Mouse (Mus musculus) cortical plate, adult 2 months (tissue): ENCODE measurements around the gene Hif3a. TPM values are rescaled to one million over a fixed set of nuclear protein-coding genes. Genes with fewer than 3 reads are reported as not detected.
A peak's percentile ranks its signal among the peaks of the same experiment; 100 is the strongest.

Source experiments
- H3K27ac ChIP-seq: fragments of 200-500 bp; 2 replicates; pipeline ENCODE4 v1.5.1; 2012; ENCODE audit warnings: low read length, control low read depth, inconsistent platforms; ENCODE audit not compliant: insufficient read depth
- H3K4me1 ChIP-seq: fragments of 200-500 bp; 2 replicates; pipeline ENCODE4 v1.6.1; 2011; ENCODE audit warnings: low read length; ENCODE audit not compliant: control insufficient read depth, insufficient read depth
- H3K4me3 ChIP-seq: fragments of 200-500 bp; 2 replicates; pipeline ENCODE4 v1.5.1; 2011; ENCODE audit warnings: mild to moderate bottlenecking, low read length, control low read depth; ENCODE audit not compliant: insufficient read depth
- CTCF ChIP-seq: fragments of 200-500 bp; IDR thresholded peaks from 2 replicates; pipeline ENCODE4 v1.5.1; 2011; ENCODE audit warnings: mild to moderate bottlenecking, control low read depth, low read length; ENCODE audit not compliant: insufficient read depth; ENCODE audit errors: extremely low read depth
- POLR2A ChIP-seq: fragments of 200-500 bp; IDR thresholded peaks from 2 replicates; pipeline ENCODE4 v1.6.1; 2011; ENCODE audit warnings: mild to moderate bottlenecking, low read length, control low read depth; ENCODE audit not compliant: insufficient read depth; ENCODE audit errors: extremely low read depth
- polyA plus RNA-seq: library from polyadenylated mRNA; depleted of rRNA; stranded (reverse); fragments of >200 nt; gene quantifications from 2 replicates; pipeline ENCODE4 v1.2.3, GENCODE M21; 2012

The Hif3a gene
- polyA plus RNA-seq, 1 experiment, result 3.3 TPM

DNA sequence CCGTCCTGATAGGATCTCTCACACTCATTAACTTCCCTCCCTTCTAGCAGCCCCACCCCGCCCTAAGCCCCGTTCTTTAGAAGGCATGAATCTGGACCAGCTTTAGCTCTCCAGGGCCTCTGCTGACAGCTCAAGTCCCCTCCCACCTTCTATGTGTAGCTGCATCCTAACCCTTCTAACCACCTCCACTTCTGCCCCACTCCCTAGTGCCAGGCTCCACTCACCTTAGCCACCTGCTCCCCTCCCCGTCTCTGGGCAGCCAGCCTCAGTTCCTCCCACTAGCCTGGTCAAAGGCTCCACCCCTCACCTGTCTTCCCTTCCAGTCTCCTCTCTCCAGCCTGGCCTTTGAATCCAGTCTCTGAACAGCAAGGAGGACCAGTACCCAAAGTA is 36.7 kb downstream of the Hif3a start:
- no peak for TF ChIP-seq CTCF
- 0 out of 2 replicates have a peak, but pooled peaks have one; percentile 16 for TF ChIP-seq POLR2A
- Histone ChIP-seq H3K4me3 (peak overlapping the region; percentile 93), H3K27ac (0 out of 2 replicates have a peak overlapping the region, but pooled peaks have one; percentile 39), H3K4me1 (peaks cover 15% of the 10 kb centered on the region)

DNA sequence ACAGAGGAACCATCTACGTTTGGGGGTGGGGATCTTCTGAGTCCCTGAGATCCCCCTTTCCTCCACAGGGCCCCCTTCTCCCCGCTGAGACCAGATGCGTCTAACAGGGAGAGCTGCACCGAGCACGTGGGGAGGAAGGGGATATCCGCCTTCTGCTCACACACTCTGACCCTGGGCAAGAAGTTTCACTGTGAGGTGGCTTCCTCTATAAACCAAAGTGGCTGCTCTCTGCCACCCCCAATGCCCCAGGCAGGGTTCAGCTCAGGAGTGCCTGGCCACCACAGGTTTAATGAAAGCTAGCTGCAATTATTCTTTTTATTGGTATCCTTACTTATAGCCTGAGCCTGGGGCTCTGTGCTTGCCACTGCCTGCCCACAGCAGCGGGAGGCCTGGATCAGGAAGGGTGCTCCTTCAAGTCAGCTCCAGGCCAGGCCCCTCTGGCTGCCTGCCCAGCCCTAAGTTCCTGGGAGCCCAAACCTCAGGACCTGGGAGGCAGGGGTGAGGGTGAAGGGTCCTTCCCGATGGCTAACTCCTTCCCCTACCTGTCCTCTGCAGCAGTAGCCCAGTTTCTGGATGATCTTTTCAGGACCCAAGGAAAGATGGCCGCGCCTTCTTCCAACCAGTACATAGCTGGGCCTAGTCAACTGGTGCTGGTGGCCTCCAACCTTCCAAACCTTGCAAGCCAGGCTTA is 37.3 kb downstream of the Hif3a start:
- Histone ChIP-seq H3K4me3 (peak overlapping the region; percentile 93; the same call in 1 of the 2 replicates), H3K4me1 (peaks cover 14% of the 10 kb centered on the region), H3K27ac (peak overlapping the region; percentile 39; the same call in 1 of the 2 replicates)
- TF ChIP-seq POLR2A (no peak), CTCF (no peak)

DNA sequence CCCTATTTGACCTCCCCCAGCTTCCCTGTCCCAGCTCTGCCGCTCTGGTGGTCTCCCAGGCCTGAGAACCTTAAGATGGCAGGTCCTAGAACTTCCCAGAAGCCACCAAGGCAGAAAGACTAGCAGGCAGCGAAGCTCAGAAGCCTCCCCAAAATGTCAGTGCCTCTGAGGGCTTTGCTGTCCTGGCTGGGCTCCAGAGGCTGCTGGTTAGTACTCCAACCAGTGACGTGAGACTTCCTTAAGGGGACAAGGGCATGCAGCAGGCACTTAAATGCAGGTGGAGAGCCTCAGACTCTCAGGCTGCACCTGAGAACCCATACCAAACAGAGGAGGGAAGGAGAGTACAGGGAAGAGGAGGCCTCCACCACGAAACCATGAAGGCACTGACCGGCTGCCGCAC is 38.1 kb downstream of the Hif3a start:
- 0 out of 2 replicates have a peak overlapping the region, but pooled peaks have one; percentile 9 for H3K27ac ChIP-seq
- peaks cover 14% of the 10 kb centered on the region for H3K4me1 ChIP-seq

DNA sequence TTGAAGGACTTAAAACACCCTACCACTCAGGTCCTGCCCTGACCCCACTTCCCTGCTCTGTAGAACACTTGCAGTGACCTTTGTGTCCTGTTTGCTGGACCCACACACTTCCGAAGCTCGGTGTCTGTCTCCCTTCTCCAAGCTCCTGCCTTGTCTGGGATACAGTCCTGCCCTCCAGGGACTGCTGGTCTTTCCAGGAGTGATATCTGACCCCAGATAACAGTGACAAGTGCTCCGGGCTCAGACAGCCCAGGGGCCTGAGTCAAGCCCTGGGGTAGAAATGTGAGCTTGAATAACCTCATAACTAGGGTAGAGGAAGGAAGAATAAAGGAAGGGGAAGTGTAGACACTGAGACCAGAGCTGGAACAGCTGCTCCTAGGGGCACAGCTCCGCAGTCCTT is 38.5 kb downstream of the Hif3a start:
- Histone ChIP-seq H3K4me3 (no peak overlapping the region), H3K27ac (0 out of 2 replicates have a peak overlapping the region, but pooled peaks have one; percentile 9), H3K4me1 (peaks cover 14% of the 10 kb centered on the region)
- TF ChIP-seq POLR2A, result no peak
- TF ChIP-seq CTCF, result no peak

More for the DNA sequence above, 38.1 kb downstream of the Hif3a start:
- TF ChIP-seq POLR2A, result no peak
- TF ChIP-seq CTCF, result no peak
- H3K4me3 ChIP-seq, result no peak overlapping the region

DNA sequence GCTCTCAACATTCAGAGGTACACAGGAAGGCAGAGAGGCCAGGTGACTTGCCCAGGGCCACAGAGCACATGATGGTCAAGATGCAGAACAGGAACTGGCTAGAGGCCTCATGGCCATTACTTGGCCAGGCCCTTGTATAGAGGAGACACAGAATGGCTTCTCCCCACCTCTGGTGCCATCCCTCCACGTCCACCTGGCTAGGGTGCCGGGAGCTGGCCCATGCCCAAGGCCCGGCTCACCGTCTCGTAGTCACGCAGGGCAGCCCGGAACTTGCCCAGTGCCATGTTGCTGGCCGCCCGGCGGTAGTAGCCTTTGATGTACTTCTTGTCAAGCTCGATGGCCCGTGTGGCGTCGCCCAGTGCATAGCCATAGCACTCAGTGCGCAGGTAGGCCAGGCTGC is 40.1 kb downstream of the Hif3a start:
- Histone ChIP-seq H3K4me1 (peaks cover 19% of the 10 kb centered on the region), H3K27ac (no peak overlapping the region), H3K4me3 (no peak overlapping the region)
- no peak for TF ChIP-seq POLR2A
- no peak for TF ChIP-seq CTCF

DNA sequence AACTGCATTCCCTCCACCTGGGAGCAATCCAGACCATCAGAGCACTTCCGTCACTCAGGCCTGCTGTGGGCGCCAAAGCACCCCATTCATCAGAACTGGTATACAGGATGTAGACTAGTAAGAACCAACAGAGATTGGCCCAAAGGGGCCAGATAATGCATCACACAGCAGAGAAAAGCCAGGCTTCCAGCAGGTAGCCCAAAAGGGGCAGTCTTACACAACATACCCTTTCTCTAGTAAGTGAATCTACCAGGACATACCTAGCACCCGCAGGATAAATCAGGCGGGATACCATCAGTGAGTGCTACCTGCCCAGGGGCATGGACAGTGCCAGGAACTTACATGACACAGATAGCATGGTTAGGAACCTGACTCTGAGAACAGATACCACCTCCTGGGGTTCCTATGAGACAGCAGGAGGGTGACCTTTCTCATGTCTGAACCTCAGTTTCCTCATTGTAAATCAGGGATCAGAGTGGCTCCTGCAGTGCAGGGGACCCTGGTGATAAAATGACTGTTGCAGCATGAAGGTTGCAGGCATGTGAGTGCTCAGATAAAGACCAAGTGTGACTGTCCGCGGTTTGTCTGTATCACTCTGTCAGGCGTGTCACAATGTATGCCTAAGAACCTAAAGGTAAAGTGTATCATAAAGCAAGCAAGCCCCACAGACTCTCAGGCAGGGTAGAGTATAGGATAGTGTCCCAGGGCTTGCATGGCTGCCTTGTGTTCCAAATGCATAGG is 42.6 kb downstream of the Hif3a start:
- Histone ChIP-seq H3K4me1 (peaks cover 15% of the 10 kb centered on the region), H3K27ac (no peak overlapping the region), H3K4me3 (no peak overlapping the region)
- no peak for TF ChIP-seq POLR2A
- TF ChIP-seq CTCF, result no peak

DNA sequence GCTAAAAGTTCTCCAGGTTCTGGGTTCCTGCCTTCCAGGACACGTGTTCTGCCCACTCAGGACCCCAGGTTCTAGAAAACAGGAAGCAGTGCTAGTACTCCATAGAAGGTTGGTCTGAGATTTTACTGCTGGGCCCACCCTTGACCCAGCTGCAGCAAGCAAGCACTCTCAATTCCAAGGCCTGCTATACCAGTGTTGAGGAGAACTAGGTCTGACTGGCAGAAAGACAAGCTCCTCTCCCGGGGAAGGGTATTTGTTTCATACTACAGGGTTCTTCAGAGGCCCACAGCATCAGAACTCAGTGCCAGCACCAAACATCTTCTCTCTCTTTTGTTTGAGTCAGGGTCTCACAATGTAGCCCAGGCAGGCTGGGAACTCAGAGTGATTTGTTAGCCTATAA is 44.3 kb downstream of the Hif3a start:
- peak overlapping the region; percentile 43; the same call in 1 of the 2 replicates for H3K27ac ChIP-seq
- H3K4me3 ChIP-seq, result no peak overlapping the region
- peaks cover 11% of the 10 kb centered on the region for H3K4me1 ChIP-seq
- no peak for TF ChIP-seq POLR2A
- no peak for TF ChIP-seq CTCF

DNA sequence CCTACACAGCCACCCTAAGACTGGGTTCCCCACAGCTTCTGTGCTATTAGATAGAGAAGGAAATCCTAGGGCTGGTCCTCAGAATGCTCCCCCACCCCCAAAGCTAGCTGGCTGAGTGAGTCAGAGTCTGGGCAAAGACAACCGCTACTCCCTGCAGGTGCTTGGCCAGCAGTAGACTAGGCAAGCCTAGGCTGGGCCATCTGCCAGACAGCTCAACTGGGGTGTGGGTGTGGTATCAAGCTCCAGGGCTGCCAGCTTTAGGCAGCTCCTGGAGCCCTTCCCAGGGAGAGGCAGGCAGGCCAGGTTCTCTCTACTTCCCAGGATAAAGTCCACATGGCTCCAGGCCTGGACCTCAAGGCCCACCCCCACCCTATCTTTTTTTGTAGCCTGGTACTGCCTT is 45.2 kb downstream of the Hif3a start:
- Histone ChIP-seq H3K27ac (peak overlapping the region; percentile 43; the same call in 1 of the 2 replicates), H3K4me3 (no peak overlapping the region), H3K4me1 (peaks cover 16% of the 10 kb centered on the region)
- no peak for TF ChIP-seq CTCF
- no peak for TF ChIP-seq POLR2A

DNA sequence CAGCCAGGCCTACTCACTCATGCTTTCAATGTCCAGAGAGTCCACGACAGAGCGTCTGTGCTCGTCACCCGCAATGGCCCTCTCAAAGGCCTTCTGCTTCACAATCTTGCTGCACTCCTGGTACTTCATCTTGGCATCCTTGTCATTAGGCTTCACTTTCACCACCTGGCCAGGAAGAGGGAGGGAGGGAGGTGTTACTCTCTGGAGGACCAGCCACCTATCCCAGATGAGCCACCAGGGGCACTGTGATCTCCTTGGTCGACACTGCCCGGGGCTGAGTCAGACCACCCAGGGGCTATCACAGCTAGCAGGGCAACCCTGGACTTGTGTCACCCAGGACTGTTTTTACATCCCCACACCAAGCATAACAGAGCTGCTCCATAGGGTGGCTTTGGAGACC is 46.8 kb downstream of the Hif3a start:
- Histone ChIP-seq H3K4me1 (peaks cover 16% of the 10 kb centered on the region), H3K4me3 (no peak overlapping the region), H3K27ac (no peak overlapping the region)
- TF ChIP-seq POLR2A, result no peak
- 0 out of 2 replicates have a peak, but pooled peaks have one; percentile 17 for TF ChIP-seq CTCF
